Mouse (Mus musculus) cerebellum, postnatal 36 days (tissue): ENCODE measurements around the gene Lat2.

Source experiments
- DNase-seq, 2 experiments: peaks; one replicate each; pipeline ENCODE4 v3.0.0; 2021 to 2022; ENCODE audit warnings: mixed read lengths in 2 of 2

The Lat2 gene

GRCm38 (mm10) chr5:134611810-134612521 is 2.9 kb downstream of the Lat2 start:
- no peak for DNase-seq

DNA sequence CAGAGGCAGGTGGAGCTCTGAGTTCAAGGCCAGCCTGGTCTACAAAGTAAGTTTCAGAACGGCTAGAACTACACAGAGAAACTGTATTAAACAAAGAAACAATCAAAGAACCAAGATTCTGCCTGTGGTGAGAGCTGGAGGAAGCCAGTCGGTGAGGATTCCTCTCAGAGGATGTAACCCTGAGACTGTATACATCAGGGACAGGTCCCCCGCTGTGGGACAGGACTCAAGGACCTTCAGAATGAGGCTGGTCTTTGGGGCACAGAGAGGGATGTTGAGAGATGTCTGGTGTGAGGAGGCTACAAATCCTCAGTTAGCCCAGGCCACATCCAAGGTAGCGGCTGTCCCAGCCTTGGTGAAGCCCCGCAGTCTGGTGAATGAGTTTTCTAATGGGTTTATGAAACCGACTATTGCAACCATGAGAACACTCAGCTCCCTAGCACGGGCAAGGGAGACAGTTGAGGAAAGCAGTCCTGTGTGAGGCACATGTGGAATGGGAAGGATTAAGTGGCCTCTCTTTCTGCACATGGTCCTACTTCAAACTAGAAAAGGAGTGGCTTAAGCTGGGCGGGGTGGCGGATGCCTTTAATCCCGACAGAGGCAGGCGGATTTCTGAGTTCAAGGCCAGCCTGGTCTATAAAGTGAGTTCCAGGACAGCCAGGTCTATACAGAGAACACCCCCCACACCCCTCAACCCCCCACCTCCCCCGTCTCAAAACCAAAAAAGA is 4.7 kb downstream of the Lat2 start:
- no peak for DNase-seq

- DNase-seq = no peak
Measured at GRCm38 (mm10) chr5:134607121-134607520, 7.7 kb downstream of the Lat2 start.

- DNase-seq = no peak
Measured at GRCm38 (mm10) chr5:134606314-134606713, 8.5 kb downstream of the Lat2 start.

DNA sequence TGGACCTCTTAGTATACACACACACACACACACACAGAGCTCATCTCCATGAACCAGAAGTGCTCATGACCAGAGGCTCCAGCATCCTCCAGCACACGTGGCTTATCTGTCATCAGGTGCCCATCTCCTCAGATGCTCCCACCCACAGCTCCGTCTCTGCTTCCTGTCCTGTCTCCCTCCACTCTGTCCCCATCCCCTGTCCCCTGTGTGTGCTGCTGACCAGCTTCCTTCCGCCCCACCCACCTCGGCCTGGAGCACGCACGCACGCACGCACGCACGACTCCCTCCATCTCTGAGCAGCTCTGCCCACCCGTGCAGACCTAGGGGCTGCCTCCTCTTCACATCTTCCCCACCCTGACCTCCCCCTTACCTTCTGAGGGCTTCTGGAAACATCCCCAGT is 10.4 kb downstream of the Lat2 start:
- DNase-seq = no peak

DNA sequence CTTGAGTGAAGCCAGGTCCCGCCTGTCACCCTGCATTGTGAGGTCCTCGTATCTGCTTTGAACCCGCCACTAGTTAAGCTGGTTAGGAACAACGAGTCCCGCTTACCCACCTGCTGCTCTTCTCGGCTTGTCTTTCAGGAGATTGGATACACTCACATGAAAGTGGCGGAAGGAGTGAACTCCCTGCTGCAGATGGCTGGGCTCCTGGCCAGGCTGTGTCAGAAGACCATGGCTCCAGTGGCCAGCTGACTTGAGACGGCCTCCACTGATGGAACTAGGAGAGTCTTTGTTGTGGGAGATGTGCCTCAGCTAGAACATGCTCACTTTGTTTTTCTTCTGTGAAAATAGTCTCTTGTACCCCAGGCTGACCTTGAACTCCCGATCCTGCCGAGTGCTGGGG is 17.1 kb downstream of the Lat2 start:
- DNase-seq = no peak

DNA sequence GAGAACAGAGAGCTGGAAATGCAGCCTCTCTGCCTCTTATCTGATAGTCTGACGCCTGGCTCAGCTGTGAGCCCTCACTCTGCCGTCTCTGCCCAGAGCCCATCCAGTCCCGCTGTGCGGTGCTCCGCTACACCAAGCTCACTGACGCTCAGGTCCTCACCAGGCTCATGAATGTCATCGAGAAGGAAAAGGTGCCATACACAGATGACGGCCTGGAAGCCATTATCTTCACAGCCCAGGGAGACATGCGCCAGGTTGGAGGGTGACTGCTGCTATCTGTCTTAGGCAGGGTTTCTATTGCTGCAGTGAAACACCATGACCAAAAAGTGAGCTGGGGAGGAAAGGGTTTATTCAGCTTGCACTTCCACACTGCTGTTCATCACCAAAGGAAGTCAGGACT is 21.7 kb downstream of the Lat2 start:
- DNase-seq = no peak

DNA sequence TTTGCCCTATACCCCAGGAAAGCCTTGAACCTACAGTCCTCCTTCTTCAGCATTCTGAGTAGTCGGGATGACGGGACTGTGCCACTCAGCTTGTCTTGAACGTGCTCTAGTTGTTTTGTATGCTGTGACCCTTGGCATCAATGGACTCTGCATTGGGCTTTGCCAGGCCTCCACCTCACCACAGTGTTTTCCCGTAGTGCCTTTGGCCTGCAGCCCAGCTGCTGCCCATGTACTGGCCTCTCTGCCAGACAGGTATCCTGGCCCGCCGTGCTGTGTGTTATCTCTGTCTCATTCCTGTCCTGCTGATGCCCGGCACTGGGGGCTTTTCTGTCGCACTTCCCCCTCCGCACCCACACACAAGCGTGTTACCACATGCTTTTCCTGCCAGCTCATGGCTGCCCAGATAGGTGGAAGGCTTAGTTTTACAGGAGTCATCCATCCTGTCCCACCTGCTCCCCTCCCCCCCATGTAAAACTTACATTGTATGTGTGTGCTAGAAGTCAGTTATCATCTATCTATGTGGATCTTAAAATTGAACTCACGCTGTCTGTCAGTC is 22.7 kb downstream of the Lat2 start:
- peak; percentile 39 to 46 for DNase-seq

DNA sequence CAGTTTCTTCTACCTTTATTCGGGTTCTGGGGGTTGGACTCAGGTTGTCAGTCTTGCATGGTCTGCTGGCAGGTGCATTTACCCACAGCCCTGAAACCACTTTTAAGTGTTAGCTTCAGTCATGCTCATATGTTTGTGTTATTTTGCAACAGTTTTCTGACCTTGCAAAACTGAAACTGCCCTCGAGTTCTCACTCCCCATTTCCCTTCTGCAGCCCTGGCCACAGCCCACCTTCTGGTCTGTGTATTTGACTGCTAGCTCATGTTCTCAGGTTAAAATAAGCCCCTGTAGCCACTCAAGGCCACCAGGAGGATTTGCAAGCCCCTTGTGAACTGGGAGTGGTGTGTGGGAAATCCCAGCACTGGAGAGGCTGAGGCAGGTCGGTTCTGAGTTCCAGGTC is 24.9 kb downstream of the Lat2 start:
- no peak for DNase-seq

GRCm38 (mm10) chr5:134584798-134585197 is 30.0 kb downstream of the Lat2 start:
- no peak for DNase-seq

DNA sequence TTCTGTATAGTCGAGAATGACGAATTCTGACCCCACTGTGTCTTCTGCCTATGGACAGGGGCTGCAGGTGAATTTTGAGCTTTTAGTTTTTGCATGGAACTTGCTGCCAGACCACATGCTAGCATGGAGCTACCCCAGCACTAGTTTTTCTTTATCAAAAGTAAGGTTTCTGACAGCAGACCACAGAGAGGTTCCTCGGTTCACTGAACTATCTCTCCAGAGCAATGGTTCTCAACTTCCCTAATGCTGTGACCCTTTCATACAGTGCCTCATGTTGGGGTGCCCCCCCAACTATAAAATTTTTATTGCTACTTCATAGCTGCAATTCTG is 31.0 kb downstream of the Lat2 start:
- DNase-seq = no peak

- no peak for DNase-seq
Measured at GRCm38 (mm10) chr5:134583006-134583883, 31.6 kb downstream of the Lat2 start.

DNA sequence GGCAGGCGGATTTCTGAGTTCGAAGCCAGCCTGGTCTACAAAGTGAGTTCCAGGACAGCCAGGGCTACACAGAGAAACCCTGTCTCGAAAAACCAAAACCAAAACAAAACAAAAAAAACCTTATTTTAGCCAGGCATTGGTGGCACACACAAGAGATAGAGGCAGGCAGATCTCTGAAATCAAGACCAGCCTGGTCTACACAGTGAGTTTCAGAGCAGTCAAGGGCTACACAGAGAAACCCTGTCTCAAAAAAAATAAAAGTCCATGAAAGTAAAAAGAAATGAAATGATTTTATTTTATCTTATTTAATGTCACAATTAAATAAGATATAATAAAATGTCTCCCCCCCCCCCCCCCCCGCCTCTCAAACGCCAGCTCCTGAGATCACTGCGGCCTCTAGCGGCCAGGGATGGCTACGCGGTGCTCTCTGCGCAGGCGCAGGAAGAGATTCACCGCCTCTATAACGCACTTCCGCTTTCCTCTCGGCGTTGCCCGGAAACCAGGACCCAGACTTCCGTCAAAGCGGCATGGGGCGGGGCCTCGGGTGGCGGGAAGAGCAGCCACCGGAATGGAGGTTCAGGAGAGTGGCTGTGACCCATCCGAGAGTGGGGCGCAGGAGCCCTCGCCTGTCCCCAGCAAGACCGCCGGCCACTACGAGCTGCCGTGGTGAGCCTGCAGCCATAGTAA is 32.5 kb downstream of the Lat2 start:
- peak; percentile 98 for DNase-seq

DNA sequence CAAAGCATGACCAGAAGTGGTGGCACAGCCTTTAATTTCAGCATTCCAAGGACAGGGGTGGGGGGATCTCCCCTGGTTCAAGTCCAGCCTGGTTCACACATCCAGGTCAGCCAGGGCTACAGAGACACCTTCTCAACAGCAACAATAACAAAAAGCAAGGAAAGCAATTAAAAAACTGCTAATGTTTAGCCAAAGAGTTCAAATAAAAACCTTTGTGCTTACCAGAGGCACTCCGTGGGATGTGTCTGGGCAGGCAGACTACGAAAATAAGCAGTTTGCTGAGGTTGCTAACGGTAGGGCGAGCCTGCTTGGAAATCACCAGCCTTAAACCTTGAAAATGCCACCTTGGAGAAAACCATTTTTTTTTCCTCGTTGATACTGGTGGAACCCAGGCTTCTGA is 33.7 kb downstream of the Lat2 start, which contains the start of gene Rfc2:
Gene Rfc2, plus strand, starts transcription at position 221 of the 400 bp plus-strand sequence.
- no peak for DNase-seq

DNA sequence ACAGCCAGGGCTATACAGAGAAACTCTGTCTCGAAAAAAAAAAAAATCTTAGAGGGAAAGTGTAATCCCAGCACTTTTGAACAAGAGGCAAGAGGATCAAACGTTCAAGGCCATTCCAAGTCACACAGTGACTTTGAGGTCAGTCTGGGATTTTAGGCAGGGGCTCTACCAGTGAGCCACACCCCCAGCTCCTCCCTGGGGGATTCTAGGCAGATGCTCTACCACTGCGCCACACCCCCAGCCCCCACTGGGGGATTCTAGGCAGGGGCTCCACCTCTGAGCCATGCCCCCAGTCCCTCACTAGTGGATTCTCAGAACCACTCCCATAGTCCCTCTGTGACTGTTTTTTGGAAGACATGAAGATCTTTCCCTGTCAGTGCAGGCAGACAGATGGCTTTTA is 35.7 kb downstream of the Lat2 start:
- no peak for DNase-seq

DNA sequence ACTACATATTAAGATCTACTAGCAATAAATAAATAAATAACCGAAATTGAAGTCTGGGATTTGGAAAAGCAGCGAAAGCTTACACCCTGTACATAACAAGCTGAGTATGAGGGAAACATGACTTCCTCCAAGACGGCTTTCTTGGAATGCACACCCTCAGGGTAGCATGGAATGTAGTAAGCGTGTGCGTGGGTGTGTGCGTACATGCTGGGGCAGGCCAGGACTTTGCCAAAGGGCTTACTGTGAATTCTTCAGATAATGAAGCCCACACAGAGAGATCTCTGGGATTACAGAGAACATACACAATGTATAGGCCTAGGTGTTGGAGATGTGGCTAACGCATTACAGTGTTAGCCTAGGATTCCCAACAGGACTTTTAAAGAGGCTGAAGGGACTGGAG is 37.3 kb downstream of the Lat2 start:
- no peak for DNase-seq

DNA sequence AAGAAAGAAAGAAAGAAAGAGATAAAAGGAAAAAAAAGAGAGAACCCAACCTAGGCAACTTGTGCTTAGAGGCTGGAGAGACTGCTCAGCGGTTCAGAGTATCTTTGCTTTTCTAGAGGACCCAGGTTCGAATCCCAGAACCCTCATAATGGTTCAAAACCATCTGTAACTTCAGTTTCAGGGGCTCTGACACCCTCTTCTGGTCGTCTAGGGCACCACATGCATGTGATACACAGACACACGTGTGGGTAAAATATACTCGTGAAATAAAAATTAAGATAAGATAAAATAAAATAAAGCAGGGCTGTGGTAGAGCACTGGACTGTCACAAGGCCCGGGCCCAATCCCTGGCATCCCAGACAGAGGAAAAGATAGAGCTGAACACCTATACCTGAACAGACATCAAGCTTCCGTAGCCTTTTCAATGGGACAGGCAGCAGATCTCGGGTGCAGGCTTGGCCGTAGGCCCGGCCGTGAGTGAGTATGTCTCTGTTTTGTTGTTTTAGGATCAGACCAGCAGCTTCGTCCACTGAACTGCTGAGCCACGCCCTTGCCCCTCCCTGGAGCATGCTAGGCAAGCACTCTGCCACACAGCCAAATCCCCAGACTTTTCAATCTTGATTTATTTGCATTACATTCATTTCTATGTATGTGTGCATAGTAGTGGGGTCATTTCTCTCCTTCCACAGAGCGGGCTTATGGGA is 38.2 kb downstream of the Lat2 start:
- DNase-seq = no peak

GRCm38 (mm10) chr5:134575833-134576232 is 39.0 kb downstream of the Lat2 start:
- no peak for DNase-seq

- DNase-seq = no peak
Measured at GRCm38 (mm10) chr5:134572508-134573214, 42.2 kb downstream of the Lat2 start.

GRCm38 (mm10) chr5:134571730-134572507 is 42.9 kb downstream of the Lat2 start:
- peak; percentile 31 to 55 for DNase-seq
